Mouse (Mus musculus): Measurements from ENCODE around the gene Fdx1. TPM values are rescaled to one million over a fixed set of nuclear protein-coding genes. Genes with fewer than 3 reads are reported as not detected.

The Fdx1 gene
- 10 to 100 TPM; 76.0 to 80.9 TPM for total RNA-seq (2021)

GRCm38 (mm10) chr9:51962975-51963701, at the start of gene Fdx1:
Fdx1 (minus strand) TSS chr9:51963556.
- peak; percentile 85 for DNase-seq

GRCm38 (mm10) chr9:52012781-52013436, 49.6 kb upstream of the Fdx1 start:
- DNase-seq, result no peak

- DNase-seq, result no peak
Measured at GRCm38 (mm10) chr9:52012311-52012710, 49.0 kb upstream of the Fdx1 start.

- DNase-seq, result no peak
Measured at GRCm38 (mm10) chr9:52008511-52008910, 45.2 kb upstream of the Fdx1 start.

- DNase-seq, result no peak
Measured at GRCm38 (mm10) chr9:52007341-52007740, 44.0 kb upstream of the Fdx1 start.

- DNase-seq, result no peak
Measured at GRCm38 (mm10) chr9:52003501-52003900, 40.1 kb upstream of the Fdx1 start.

- DNase-seq, result no peak
Measured at GRCm38 (mm10) chr9:51995331-51996099, 32.2 kb upstream of the Fdx1 start.

GRCm38 (mm10) chr9:51994636-51995260, 31.4 kb upstream of the Fdx1 start:
- no peak for DNase-seq

- peak; percentile 47 for DNase-seq
Measured at GRCm38 (mm10) chr9:51993486-51994275, 30.3 kb upstream of the Fdx1 start.

GRCm38 (mm10) chr9:51991241-51991876, 28.0 kb upstream of the Fdx1 start:
- DNase-seq, result no peak

GRCm38 (mm10) chr9:51990828-51991227, 27.5 kb upstream of the Fdx1 start:
- peak; percentile 59 for DNase-seq

- DNase-seq, result peak; percentile 21
Measured at GRCm38 (mm10) chr9:51985493-51986099, 22.2 kb upstream of the Fdx1 start.

GRCm38 (mm10) chr9:51981131-51981530, 17.8 kb upstream of the Fdx1 start:
- no peak for DNase-seq

GRCm38 (mm10) chr9:51979301-51979700, 15.9 kb upstream of the Fdx1 start:
- no peak for DNase-seq

- DNase-seq, result no peak
Measured at GRCm38 (mm10) chr9:51978545-51979259, 15.3 kb upstream of the Fdx1 start.

- peak; percentile 87 for DNase-seq
Measured at GRCm38 (mm10) chr9:51977439-51978000, 14.2 kb upstream of the Fdx1 start.

- DNase-seq, result no peak
Measured at GRCm38 (mm10) chr9:51974871-51975270, 11.5 kb upstream of the Fdx1 start.

- DNase-seq, result no peak
Measured at GRCm38 (mm10) chr9:51973846-51974245, 10.5 kb upstream of the Fdx1 start.

- DNase-seq, result no peak
Measured at GRCm38 (mm10) chr9:51966373-51966772, 3.0 kb upstream of the Fdx1 start.

- DNase-seq, result no peak
Measured at GRCm38 (mm10) chr9:51964110-51964509, 754 bp upstream of the Fdx1 start.
